Comparison of ENCODE assay signal across 9 mouse cellular contexts in genomic region chr5:111881517-111881916, GRCm38 (mm10).
DNase-seq lines count a peak whose midpoint lies in the region; ATAC-seq and TF ChIP-seq lines count a peak whose summit lies in the region.
"Had no signal": no experiment of that assay in that cellular context is flagged by ENCODE, and none has a peak within 500 bp of the region (broad histone marks: within the 10 kb centered on the region; RNA-seq: fewer than 3 reads in every experiment).

No protein-coding gene starts in this region.

- no peak for TF ChIP-seq CTCF in thymus, adult 2 months (IDR thresholded peaks at IDR 0.05; ENCODE audit: borderline replicate concordance, control insufficient read depth, extremely low read depth, insufficient read depth, low read length, poor library complexity)
- no peak for TF ChIP-seq CTCF in kidney, adult 2 months (conservative IDR thresholded peaks at IDR 0.05; ENCODE audit: insufficient read depth, insufficient read length, low read depth, low read length)

- no peak for TF ChIP-seq POLR2A in thymus, adult 2 months (IDR thresholded peaks at IDR 0.05; ENCODE audit: control insufficient read depth, extremely low read depth, insufficient read depth, low read length, poor library complexity)
- no peak for TF ChIP-seq POLR2A in kidney, adult 2 months (IDR thresholded peaks at IDR 0.05; ENCODE audit: low read depth, low read length)

- peaks cover 55% of the 10 kb centered on the region for H3K4me1 ChIP-seq in hindbrain, embryonic 10.5 days (replicated peaks)
- H3K4me1 ChIP-seq in hindbrain, embryonic 12.5 days: peaks cover 24% of the 10 kb centered on the region
- H3K4me1 ChIP-seq in thymus, adult 2 months (replicated peaks; ENCODE audit: control insufficient read depth, insufficient read depth, low read length): 0 out of 2 replicates have a peak, but pooled peaks cover 3% of the 10 kb centered on the region
- H3K4me1 ChIP-seq in kidney, adult 2 months (ENCODE audit: control insufficient read depth, insufficient read depth, low read length): no peaks in the 10 kb centered on the region

- H3K9me3 ChIP-seq in hindbrain, embryonic 10.5 days: no peaks in the 10 kb centered on the region
- no peaks in the 10 kb centered on the region for H3K9me3 ChIP-seq in hindbrain, embryonic 12.5 days (replicated peaks)

- no peak overlapping the region for H3K9ac ChIP-seq in hindbrain, embryonic 12.5 days

- ATAC-seq in hindbrain, embryonic 12.5 days (ENCODE audit: low FRiP score): no peak

- peak overlapping the region; percentile 40; the same call in 1 of the 2 replicates for H3K27ac ChIP-seq in hindbrain, embryonic 10.5 days
- H3K27ac ChIP-seq in hindbrain, embryonic 12.5 days: no peak overlapping the region
- H3K27ac ChIP-seq in thymus, adult 2 months (ENCODE audit: control insufficient read depth, insufficient read depth, low read length): no peak overlapping the region
- H3K27ac ChIP-seq in kidney, adult 2 months (ENCODE audit: insufficient read depth, low read depth, low read length): no peak overlapping the region

- H3K36me3 ChIP-seq in hindbrain, embryonic 10.5 days: no peaks in the 10 kb centered on the region
- H3K36me3 ChIP-seq in hindbrain, embryonic 12.5 days: no peaks in the 10 kb centered on the region
- H3K36me3 ChIP-seq in thymus, adult 2 months (ENCODE audit: control insufficient read depth, insufficient read depth, low read length): no peaks in the 10 kb centered on the region
- H3K36me3 ChIP-seq in kidney, adult 2 months (ENCODE audit: control insufficient read depth, insufficient read depth, low read length): no peaks in the 10 kb centered on the region

- no peak for DNase-seq in hindbrain, embryonic 10.5 days (ENCODE audit: low spot score)
- peak; percentile 24 for DNase-seq in ZHBTc4 (ENCODE audit: low read depth, low spot score)
- DNase-seq in gastrocnemius, adult 8-10 months (ENCODE audit: low spot score in 2 of 2): peak; percentile 53 to 60
- peak; percentile 58 for DNase-seq in lung, postnatal 10 days
- no peak for DNase-seq in thymus, adult 2 months
- DNase-seq in cerebellum, postnatal 10 days: no peak
- no peak for DNase-seq in kidney, adult 2 months
- DNase-seq: kidney, adult 18-20 months had no signal

- H3K27me3 ChIP-seq in hindbrain, embryonic 10.5 days (ENCODE audit: insufficient read depth, poor library complexity, severe bottlenecking): peaks cover 19% of the 10 kb centered on the region; the same call in 1 of the 2 replicates
- peaks cover 8% of the 10 kb centered on the region for H3K27me3 ChIP-seq in hindbrain, embryonic 12.5 days
- no peaks in the 10 kb centered on the region for H3K27me3 ChIP-seq in thymus, adult 2 months (ENCODE audit: control insufficient read depth, insufficient read depth, low read length)
- no peaks in the 10 kb centered on the region for H3K27me3 ChIP-seq in kidney, adult 2 months (replicated peaks; ENCODE audit: control insufficient read depth, insufficient read depth, low read length)

- no peak overlapping the region for H3K4me3 ChIP-seq in hindbrain, embryonic 10.5 days
- H3K4me3 ChIP-seq in hindbrain, embryonic 12.5 days: no peak overlapping the region
- H3K4me3 ChIP-seq in thymus, adult 2 months (ENCODE audit: control insufficient read depth, insufficient read depth, low read length): no peak overlapping the region
- H3K4me3 ChIP-seq in kidney, adult 2 months (ENCODE audit: insufficient read depth, low read depth, low read length): no peak overlapping the region

- 35% methylated on average over 5 of the region's 5 CpGs for WGBS in hindbrain, embryonic 10.5 days
- 29% methylated on average over 5 of the region's 5 CpGs for WGBS in hindbrain, embryonic 12.5 days
- 29% methylated on average over 5 of the region's 5 CpGs for WGBS in thymus, adult 2 months
- WGBS in kidney, adult 2 months: 37% methylated on average over 5 of the region's 5 CpGs

- H3K4me2 ChIP-seq in hindbrain, embryonic 12.5 days (replicated peaks): no peak overlapping the region

Comparison
In these comparisons a context has a peak if more than half of its experiments do, and no peak if none do; other contexts are left out.
1. DNase-seq: peak in ZHBTc4 (single experiment), gastrocnemius, adult 8-10 months (2 of 2) and lung, postnatal 10 days (single experiment); none in hindbrain, embryonic 10.5 days (single experiment), thymus, adult 2 months (single experiment), cerebellum, postnatal 10 days (0 of 2) and kidney, adult 2 months (single experiment).